Mouse (Mus musculus): ENCODE results near the gene Gm17409. TPM values are rescaled to one million over a fixed set of nuclear protein-coding genes. Genes with fewer than 3 reads are reported as not detected.

Gm17409 gene
- polyA plus RNA-seq, 1 experiment from 2014 or later: not detected

DNA sequence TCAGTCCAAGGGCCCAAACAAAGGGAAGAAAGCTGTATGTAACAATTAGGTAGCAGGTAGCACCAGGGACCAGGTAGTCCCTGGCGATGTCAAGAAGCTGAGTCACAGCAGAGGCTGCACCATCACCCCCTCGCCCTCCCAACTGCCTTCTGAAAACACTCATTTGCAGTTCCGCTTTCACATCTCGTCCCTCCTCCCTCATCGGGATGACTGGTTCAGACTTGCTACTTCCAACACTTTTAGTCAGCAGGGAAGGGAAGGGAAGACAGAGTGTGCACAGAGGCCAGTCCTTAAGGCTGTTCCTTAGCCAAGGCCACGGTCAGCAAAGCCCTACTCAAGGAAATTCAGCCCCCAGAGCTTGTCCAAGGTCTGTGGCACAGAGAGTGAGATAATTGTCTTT lies 10.8 kb downstream of the Gm17409 start:
- WGBS: 69% methylated on average over 6 of the region's 6 CpGs
- H3K9me3 ChIP-seq (ENCODE audit: low read length): no peaks in the 10 kb centered on the region
- H3K4me2 ChIP-seq (replicated peaks; ENCODE audit: low read depth, low read length): no peak overlapping the region
- peaks cover 15% of the 10 kb centered on the region for H3K4me1 ChIP-seq (ENCODE audit: insufficient read depth, low read length)
- H3K27ac ChIP-seq (ENCODE audit: low read length): no peak overlapping the region
- H3K27me3 ChIP-seq (ENCODE audit: insufficient read depth, low read length): no peaks in the 10 kb centered on the region
- no peak overlapping the region for H3K4me3 ChIP-seq (ENCODE audit: low read length)
- no peak for ATAC-seq (ENCODE audit: low FRiP score, low TSS enrichment)
- peaks cover 4% of the 10 kb centered on the region; the same call in 1 of the 2 replicates for H3K36me3 ChIP-seq (ENCODE audit: insufficient read depth, low read length)
- no peak overlapping the region for H3K9ac ChIP-seq (replicated peaks; ENCODE audit: low read length)

DNA sequence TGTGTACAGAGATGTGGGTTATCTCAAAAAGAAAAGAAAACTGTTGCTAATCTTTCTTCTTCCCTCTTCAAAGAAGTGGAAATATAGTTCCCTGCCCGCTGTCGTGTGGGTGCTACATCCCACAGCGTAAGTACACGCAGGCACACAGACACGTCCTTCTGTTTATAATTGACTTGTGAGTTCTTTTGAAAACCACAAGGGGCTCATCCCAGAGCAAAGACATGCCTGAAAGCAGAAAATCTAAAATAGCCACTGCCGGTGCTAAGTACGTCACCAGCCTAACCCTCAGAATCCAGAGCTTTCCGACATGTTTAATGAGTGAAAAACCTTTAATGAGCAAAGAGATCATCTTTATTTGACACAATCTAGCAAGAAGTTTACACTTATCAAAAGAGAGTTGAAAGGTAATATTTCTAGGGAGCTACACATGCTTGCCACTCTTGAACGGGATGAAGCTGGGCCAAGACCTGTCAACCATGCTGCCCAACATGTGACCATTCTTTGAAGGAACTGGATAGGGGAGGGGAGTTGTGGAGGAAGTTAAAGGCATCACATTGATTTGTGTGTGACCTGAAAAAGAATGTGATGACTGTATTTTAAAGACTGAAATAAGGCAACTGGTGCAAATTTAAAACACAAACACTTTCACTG lies 11.7 kb downstream of the Gm17409 start:
- H3K27ac ChIP-seq (ENCODE audit: low read length): no peak overlapping the region
- WGBS: 65% methylated on average over 9 of the region's 9 CpGs
- H3K27me3 ChIP-seq (ENCODE audit: insufficient read depth, low read length): no peaks in the 10 kb centered on the region
- no peak overlapping the region for H3K9ac ChIP-seq (replicated peaks; ENCODE audit: low read length)
- no peak overlapping the region for H3K4me3 ChIP-seq (ENCODE audit: low read length)
- no peaks in the 10 kb centered on the region for H3K36me3 ChIP-seq (ENCODE audit: insufficient read depth, low read length)
- ATAC-seq (ENCODE audit: low FRiP score, low TSS enrichment): no peak
- H3K4me1 ChIP-seq (ENCODE audit: insufficient read depth, low read length): peaks cover 20% of the 10 kb centered on the region
- no peak overlapping the region for H3K4me2 ChIP-seq (replicated peaks; ENCODE audit: low read depth, low read length)
- no peaks in the 10 kb centered on the region for H3K9me3 ChIP-seq (ENCODE audit: low read length)

DNA sequence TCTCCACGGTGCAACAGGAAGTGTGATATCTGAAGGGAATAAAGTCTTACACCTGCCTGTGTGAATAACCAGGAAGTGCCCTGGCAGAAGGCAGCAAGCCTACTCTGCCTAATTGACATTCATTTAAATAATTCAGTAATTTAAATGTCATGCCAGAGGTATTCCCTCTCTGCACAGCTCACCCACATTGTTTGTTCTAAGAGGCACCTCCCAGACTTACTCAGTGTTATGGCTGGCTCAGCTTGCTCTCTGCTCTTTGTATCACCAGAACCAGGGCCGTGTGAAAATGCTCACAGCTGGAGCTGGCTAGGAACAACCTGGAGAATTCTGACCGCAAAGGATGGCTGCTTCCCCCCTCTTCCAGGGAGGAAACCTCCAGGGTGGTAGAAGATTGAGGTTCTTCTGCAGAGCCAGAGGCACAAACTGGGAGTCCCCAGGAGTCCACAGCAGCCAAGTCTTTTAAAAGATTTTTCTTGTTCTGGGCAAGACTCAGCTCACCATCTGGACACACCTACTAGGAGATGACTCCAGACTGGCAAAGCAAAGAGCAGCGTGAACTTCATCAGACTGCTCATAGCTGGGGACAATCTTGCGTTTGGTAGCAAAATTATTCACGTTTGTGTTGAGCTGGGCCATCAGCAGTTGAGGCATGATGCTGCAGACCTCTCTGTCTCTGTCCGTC lies 14.5 kb downstream of the Gm17409 start:
- H3K4me1 ChIP-seq (ENCODE audit: insufficient read depth, low read length): peaks cover 27% of the 10 kb centered on the region
- ATAC-seq (ENCODE audit: low FRiP score, low TSS enrichment): no peak
- no peak overlapping the region for H3K27ac ChIP-seq (ENCODE audit: low read length)
- H3K36me3 ChIP-seq (ENCODE audit: insufficient read depth, low read length): no peaks in the 10 kb centered on the region
- WGBS: 65% methylated on average over 7 of the region's 7 CpGs
- no peak overlapping the region for H3K9ac ChIP-seq (replicated peaks; ENCODE audit: low read length)
- H3K27me3 ChIP-seq (ENCODE audit: insufficient read depth, low read length): no peaks in the 10 kb centered on the region
- H3K9me3 ChIP-seq (ENCODE audit: low read length): no peaks in the 10 kb centered on the region
- H3K4me3 ChIP-seq (ENCODE audit: low read length): no peak overlapping the region
- no peak overlapping the region for H3K4me2 ChIP-seq (replicated peaks; ENCODE audit: low read depth, low read length)

DNA sequence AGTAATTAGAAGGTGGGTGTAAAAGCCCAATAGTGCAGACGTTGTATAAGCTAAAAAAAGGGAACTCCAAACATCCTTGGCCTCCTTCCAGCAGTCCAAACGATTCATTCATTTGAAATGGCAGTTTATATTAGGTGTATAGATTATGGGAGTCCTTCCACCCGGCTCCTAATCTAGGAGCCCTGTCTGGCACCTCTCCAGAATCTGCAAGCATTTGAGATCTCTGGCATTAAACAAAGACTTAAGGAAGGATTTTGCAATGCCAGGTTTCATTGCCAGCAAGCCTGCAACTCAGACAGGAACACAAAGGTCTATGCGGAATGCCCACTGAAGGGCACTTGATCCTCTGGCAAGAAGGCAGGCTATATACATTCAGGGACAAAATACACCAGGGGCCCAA lies 15.2 kb downstream of the Gm17409 start:
- H3K4me1 ChIP-seq (ENCODE audit: insufficient read depth, low read length): peaks cover 27% of the 10 kb centered on the region
- H3K9me3 ChIP-seq (ENCODE audit: low read length): no peaks in the 10 kb centered on the region
- WGBS: 41% methylated on average over 4 of the region's 4 CpGs
- H3K27ac ChIP-seq (ENCODE audit: low read length): no peak overlapping the region
- H3K4me3 ChIP-seq (ENCODE audit: low read length): no peak overlapping the region
- no peak overlapping the region for H3K4me2 ChIP-seq (replicated peaks; ENCODE audit: low read depth, low read length)
- H3K27me3 ChIP-seq (ENCODE audit: insufficient read depth, low read length): no peaks in the 10 kb centered on the region
- H3K36me3 ChIP-seq (ENCODE audit: insufficient read depth, low read length): no peaks in the 10 kb centered on the region
- no peak for ATAC-seq (ENCODE audit: low FRiP score, low TSS enrichment)
- no peak overlapping the region for H3K9ac ChIP-seq (replicated peaks; ENCODE audit: low read length)

DNA sequence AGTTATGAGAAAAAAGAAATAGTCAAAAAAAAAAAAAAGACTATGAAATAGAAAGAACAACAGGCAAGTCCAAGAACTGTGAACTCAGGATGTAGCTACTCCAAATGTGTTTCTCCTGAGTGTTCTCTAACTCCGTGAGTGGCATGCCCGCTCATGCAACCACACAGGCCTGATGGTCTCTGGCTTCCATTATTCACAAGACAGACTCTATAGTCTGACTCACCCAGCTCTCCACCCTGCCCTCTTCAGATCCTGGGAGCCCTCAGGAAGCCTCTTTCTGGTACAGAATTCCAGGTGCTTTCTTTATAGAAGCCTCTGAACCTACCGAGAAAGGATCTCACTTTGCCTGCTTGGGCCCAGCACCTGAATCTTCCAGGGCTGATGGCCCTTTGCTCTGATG lies 15.8 kb downstream of the Gm17409 start:
- ATAC-seq (ENCODE audit: low FRiP score, low TSS enrichment): no peak
- Histone ChIP-seq H3K9ac (replicated peaks; ENCODE audit: low read length) (no peak overlapping the region), H3K9me3 (ENCODE audit: low read length) (no peaks in the 10 kb centered on the region; the same call in 1 of the 2 replicates), H3K4me3 (ENCODE audit: low read length) (no peak overlapping the region), H3K4me1 (ENCODE audit: insufficient read depth, low read length) (peaks cover 26% of the 10 kb centered on the region), H3K4me2 (replicated peaks; ENCODE audit: low read depth, low read length) (no peak overlapping the region), H3K36me3 (ENCODE audit: insufficient read depth, low read length) (no peaks in the 10 kb centered on the region), H3K27ac (ENCODE audit: low read length) (no peak overlapping the region), H3K27me3 (ENCODE audit: insufficient read depth, low read length) (no peaks in the 10 kb centered on the region)
- WGBS: 85% methylated on average over 3 of the region's 3 CpGs

DNA sequence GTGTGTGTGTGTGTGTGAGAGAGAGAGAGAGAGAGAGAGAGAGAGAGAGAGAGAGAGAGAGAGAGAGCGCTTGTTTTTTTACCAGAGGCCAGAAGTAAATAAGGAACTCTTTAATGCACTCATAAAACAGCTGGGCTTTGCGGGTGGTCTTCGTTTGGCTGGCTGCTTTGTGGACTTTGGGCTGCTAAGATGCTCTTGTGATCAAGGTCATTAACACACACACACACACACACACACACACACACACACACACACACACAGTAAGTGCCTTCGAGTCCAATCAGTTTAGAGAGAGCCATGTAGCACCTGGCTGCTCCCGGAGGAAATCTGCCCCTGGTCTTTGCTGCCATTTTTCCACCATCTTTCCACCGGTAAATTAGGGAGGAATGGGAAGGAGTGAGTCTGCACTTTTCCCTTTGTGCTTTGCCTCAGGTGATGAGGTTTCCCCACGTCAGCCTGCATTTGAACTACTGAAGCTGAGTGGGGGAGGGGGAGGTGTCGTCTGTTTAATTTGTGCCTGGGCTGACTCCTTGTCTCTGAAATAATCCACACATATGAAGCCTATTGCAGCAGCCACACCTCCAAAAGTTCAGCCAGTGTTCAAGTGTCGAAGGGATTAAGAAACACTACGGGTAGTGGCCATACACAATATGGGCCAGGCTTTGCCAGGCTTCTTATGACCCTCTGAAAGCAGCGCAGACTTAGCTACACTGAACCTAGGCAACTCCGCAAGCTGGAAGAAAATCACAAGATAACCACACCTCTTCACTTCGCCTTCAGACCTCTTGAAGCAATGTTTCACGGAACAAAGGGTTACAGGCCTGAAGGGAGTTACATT lies 16.7 kb downstream of the Gm17409 start:
- no peak overlapping the region for H3K9ac ChIP-seq (replicated peaks; ENCODE audit: low read length)
- H3K4me3 ChIP-seq (ENCODE audit: low read length): no peak overlapping the region
- H3K27ac ChIP-seq (ENCODE audit: low read length): no peak overlapping the region
- 0 out of 2 replicates have a peak, but pooled peaks cover 2% of the 10 kb centered on the region for H3K36me3 ChIP-seq (ENCODE audit: insufficient read depth, low read length)
- peaks cover 4% of the 10 kb centered on the region for H3K9me3 ChIP-seq (ENCODE audit: low read length)
- no peak for ATAC-seq (ENCODE audit: low FRiP score, low TSS enrichment)
- H3K27me3 ChIP-seq (ENCODE audit: insufficient read depth, low read length): no peaks in the 10 kb centered on the region
- 56% methylated on average over 14 of the region's 14 CpGs for WGBS
- H3K4me2 ChIP-seq (replicated peaks; ENCODE audit: low read depth, low read length): no peak overlapping the region
- H3K4me1 ChIP-seq (ENCODE audit: insufficient read depth, low read length): peaks cover 20% of the 10 kb centered on the region

DNA sequence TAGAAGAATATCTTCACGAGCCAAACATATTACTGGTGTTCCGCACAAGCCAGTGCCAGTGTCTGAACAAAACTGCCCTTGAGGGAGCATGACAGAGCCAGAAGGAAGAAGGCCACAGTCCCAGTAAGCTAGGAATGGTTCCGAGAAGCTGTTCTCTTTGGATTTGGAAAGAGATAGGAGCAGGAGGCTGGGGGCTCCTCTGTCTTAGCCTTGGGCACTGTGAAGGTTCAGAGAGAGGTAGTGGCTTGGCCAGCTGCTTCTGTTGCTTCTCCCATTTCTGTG lies 17.3 kb downstream of the Gm17409 start:
- H3K9me3 ChIP-seq (ENCODE audit: low read length): peaks cover 4% of the 10 kb centered on the region
- peaks cover 18% of the 10 kb centered on the region for H3K4me1 ChIP-seq (ENCODE audit: insufficient read depth, low read length)
- no peaks in the 10 kb centered on the region for H3K27me3 ChIP-seq (ENCODE audit: insufficient read depth, low read length)
- no peak overlapping the region for H3K9ac ChIP-seq (replicated peaks; ENCODE audit: low read length)
- ATAC-seq (ENCODE audit: low FRiP score, low TSS enrichment): no peak
- H3K4me3 ChIP-seq (ENCODE audit: low read length): no peak overlapping the region
- H3K36me3 ChIP-seq (ENCODE audit: insufficient read depth, low read length): 0 out of 2 replicates have a peak, but pooled peaks cover 2% of the 10 kb centered on the region
- no peak overlapping the region for H3K27ac ChIP-seq (ENCODE audit: low read length)
- no peak overlapping the region for H3K4me2 ChIP-seq (replicated peaks; ENCODE audit: low read depth, low read length)
- 73% methylated on average over 3 of the region's 3 CpGs for WGBS

DNA sequence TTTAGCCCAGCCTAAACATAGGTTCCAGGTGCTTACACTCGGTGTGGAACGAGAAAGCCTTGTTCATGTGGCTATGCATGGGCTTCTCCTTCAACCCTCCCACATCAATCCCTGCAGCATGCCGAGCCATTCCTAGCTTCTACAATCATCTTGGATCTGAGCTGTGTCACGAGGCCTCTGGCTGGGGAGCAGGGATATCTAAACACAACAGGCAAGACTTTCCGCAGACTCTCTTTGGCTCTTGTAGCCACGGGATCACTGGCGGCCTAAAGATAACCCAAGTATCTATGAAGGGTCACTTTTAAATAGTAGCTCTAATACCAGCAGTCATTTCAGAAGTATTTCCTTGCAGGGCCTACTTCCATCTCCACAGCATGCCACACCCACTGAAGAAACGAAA lies 18.5 kb downstream of the Gm17409 start:
- H3K4me3 ChIP-seq (ENCODE audit: low read length): no peak overlapping the region
- no peaks in the 10 kb centered on the region for H3K27me3 ChIP-seq (ENCODE audit: insufficient read depth, low read length)
- WGBS: 84% methylated on average over 8 of the region's 8 CpGs
- H3K27ac ChIP-seq (ENCODE audit: low read length): no peak overlapping the region
- no peak for ATAC-seq (ENCODE audit: low FRiP score, low TSS enrichment)
- 0 out of 2 replicates have a peak, but pooled peaks cover 2% of the 10 kb centered on the region for H3K36me3 ChIP-seq (ENCODE audit: insufficient read depth, low read length)
- H3K9me3 ChIP-seq (ENCODE audit: low read length): peaks cover 4% of the 10 kb centered on the region
- H3K4me2 ChIP-seq (replicated peaks; ENCODE audit: low read depth, low read length): no peak overlapping the region
- H3K4me1 ChIP-seq (ENCODE audit: insufficient read depth, low read length): peaks cover 18% of the 10 kb centered on the region
- no peak overlapping the region for H3K9ac ChIP-seq (replicated peaks; ENCODE audit: low read length)

DNA sequence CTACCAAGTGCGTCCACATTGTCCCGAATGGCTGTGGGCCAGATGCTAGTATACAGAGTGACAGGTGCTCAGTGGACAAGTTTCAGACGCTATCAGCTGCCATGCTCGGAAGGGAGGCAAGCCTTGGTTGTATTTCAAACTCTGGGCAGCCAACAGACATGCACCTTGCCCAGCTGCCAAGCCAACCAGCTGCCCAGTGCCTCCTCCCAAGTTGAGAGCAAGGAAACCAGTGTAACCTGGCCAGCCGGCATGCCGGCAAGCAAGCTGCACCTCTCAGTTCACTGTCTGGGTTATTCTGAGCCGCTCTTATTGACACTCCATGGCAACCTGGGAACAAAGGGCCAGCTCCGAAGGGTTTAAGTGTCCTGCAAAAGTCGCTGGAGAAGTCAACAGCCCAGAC lies 19.4 kb downstream of the Gm17409 start:
- Histone ChIP-seq H3K9ac (replicated peaks; ENCODE audit: low read length) (no peak overlapping the region), H3K27me3 (ENCODE audit: insufficient read depth, low read length) (no peaks in the 10 kb centered on the region), H3K4me3 (ENCODE audit: low read length) (no peak overlapping the region), H3K4me1 (ENCODE audit: insufficient read depth, low read length) (peaks cover 18% of the 10 kb centered on the region), H3K36me3 (ENCODE audit: insufficient read depth, low read length) (0 out of 2 replicates have a peak, but pooled peaks cover 2% of the 10 kb centered on the region), H3K4me2 (replicated peaks; ENCODE audit: low read depth, low read length) (no peak overlapping the region), H3K27ac (ENCODE audit: low read length) (no peak overlapping the region), H3K9me3 (ENCODE audit: low read length) (peaks cover 4% of the 10 kb centered on the region)
- 89% methylated on average over 9 of the region's 9 CpGs for WGBS
- ATAC-seq (ENCODE audit: low FRiP score, low TSS enrichment): no peak

Data from kidney, embryonic 16.5 days (tissue).